Mouse (Mus musculus) mouse embryonic stem cell (cell line): Measurements from ENCODE around the gene Cited2.

Experiments
- in situ Hi-C, 2 experiments: fragments of 300-500 bp; cut with MboI; formaldehyde crosslinking; loops; 1 replicate in 1 of 2; 3 replicates in 1 of 2; pipeline ENCODE4 v1.14.3; 2019 to 2020; ENCODE audit warnings: low sequenced_read_pairs in 2 of 2, low pct_unique_long_range_greater_than_20kb in 1 of 2, mixed read lengths in 1 of 2; ENCODE audit not compliant: unreplicated experiment in 1 of 2

Gene Cited2

GRCm38 (mm10) chr10:17721602-17722121 is 1.4 kb upstream of the Cited2 start:
- in situ Hi-C loops = loop anchor here in 1 of 2 experiments (10.0 kb wide), 1 partner anchor 147 kb away; no protein-coding TSS in a partner anchor

- in situ Hi-C loops = loop anchor here in 1 of 2 experiments (10.0 kb wide), 1 partner anchor 147 kb away; no protein-coding TSS in a partner anchor
These were observed 860 bp upstream of the Cited2 start for GRCm38 (mm10) chr10:17722158-17722557.

GRCm38 (mm10) chr10:17723421-17723841 is 413 bp downstream of the Cited2 start:
- in situ Hi-C loops = loop anchor here in 1 of 2 experiments (10.0 kb wide), 1 partner anchor 149 kb away; no protein-coding TSS in a partner anchor

- in situ Hi-C loops = loop anchor here in 1 of 2 experiments (10.0 kb wide), 1 partner anchor 149 kb away; no protein-coding TSS in a partner anchor
These were observed 1.1 kb downstream of the Cited2 start for GRCm38 (mm10) chr10:17723871-17724741.

DNA sequence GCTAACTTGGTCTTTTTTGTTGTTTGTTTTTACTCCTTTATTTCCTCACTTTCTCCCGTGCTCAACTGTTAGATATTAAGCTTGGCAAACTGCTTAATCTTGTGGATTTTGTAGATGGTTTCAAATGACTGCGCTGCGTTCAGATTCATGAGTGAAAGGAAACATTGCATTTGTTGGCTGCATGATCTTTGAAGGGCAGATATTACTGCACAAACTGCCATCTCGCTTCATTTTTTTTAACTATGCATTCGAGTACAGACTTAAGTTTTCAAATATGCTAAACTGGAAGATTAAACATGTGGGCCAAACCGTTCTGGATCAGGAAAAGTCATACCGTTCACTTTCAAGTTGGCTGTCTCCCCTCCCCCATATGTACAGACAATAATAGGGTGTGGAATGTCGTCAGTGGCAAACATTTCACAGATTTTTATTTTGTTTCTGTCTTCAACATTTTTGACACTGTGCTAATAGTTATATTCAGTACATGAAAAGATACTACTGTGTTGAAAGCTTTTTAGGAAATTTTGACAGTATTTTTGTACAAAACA is 2.1 kb downstream of the Cited2 start:
- in situ Hi-C loops = loop anchor here in 1 of 2 experiments (10.0 to 25.0 kb wide), 2 partner anchors 150 to 462 kb away; no protein-coding TSS in a partner anchor

GRCm38 (mm10) chr10:17725644-17726372 is 2.8 kb downstream of the Cited2 start:
- in situ Hi-C loops = loop anchor here in 1 of 2 experiments (10.0 to 25.0 kb wide), 2 partner anchors 151 to 461 kb away; no protein-coding TSS in a partner anchor

GRCm38 (mm10) chr10:17726373-17726720 is 3.3 kb downstream of the Cited2 start:
- in situ Hi-C loops = loop anchor here in 1 of 2 experiments (10.0 to 25.0 kb wide), 2 partner anchors 152 to 461 kb away; no protein-coding TSS in a partner anchor

- in situ Hi-C loops = loop anchor here in 1 of 2 experiments (10.0 to 25.0 kb wide), 2 partner anchors 153 to 460 kb away; no protein-coding TSS in a partner anchor
These were observed 4.3 kb downstream of the Cited2 start for GRCm38 (mm10) chr10:17727161-17727925.

- in situ Hi-C loops = loop anchor here in 1 of 2 experiments (10.0 to 25.0 kb wide), 2 partner anchors 153 to 459 kb away; no protein-coding TSS in a partner anchor
These were observed 4.9 kb downstream of the Cited2 start for GRCm38 (mm10) chr10:17727926-17728279.

- in situ Hi-C loops = loop anchor here in 1 of 2 experiments (10.0 to 25.0 kb wide), 2 partner anchors 154 to 459 kb away; no protein-coding TSS in a partner anchor
These were observed 5.7 kb downstream of the Cited2 start for GRCm38 (mm10) chr10:17728711-17729110.

GRCm38 (mm10) chr10:17729476-17729875 is 6.5 kb downstream of the Cited2 start:
- in situ Hi-C loops = loop anchor here in 1 of 2 experiments (10.0 to 25.0 kb wide), 2 partner anchors 155 to 458 kb away; no protein-coding TSS in a partner anchor

DNA sequence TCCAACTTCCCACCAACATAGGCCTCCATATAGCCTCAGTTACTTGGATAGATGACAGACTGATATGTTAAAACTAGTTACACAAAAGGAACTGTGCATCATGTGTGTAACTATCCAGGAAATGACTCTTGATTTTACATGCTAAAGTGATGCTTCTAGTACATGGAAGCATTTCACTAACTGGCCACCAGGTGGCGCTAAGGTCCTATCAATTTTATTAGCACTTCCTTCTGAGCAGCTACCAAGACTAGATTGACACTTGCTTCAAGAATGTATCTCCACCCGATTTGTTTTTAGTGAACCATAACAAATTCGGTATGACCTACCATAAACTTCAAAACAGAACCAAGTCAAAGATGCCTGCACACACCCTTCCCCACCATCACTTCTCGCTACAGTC is 10.0 kb downstream of the Cited2 start:
- in situ Hi-C loops = loop anchor here (5.0 to 25.0 kb wide), 3 partner anchors 119 to 454 kb away; no protein-coding TSS in a partner anchor

- in situ Hi-C loops = loop anchor here (10.0 to 25.0 kb wide), 2 partner anchors 445 to 452 kb away; no protein-coding TSS in a partner anchor
These were observed 19.6 kb downstream of the Cited2 start for GRCm38 (mm10) chr10:17742581-17742980.

- in situ Hi-C loops = no loop called here
These were observed 29.5 kb downstream of the Cited2 start for GRCm38 (mm10) chr10:17752478-17752877.

DNA sequence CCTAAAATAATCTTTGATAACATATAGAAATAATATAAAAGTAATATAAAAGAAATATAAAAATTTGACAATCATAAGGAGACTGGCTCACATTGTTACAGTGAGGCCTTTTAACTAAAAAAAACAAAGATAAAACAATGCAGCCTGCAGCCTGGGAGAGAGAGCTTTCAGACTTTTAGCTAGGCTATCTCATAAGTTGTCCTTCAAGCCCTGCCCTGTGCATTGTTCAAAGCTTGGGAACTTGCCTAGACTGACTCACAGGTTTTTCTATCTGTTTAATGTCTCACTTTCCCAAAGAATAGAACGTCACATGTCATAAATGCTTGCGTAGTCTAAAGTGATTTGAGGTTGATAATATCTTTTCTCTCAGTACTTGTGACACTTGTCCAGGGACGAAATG is 36.8 kb downstream of the Cited2 start:
- in situ Hi-C loops = no loop called here

- in situ Hi-C loops = no loop called here
These were observed 38.0 kb downstream of the Cited2 start for GRCm38 (mm10) chr10:17760750-17761613.
